Mouse (Mus musculus) heart, adult 9 months (tissue): Measurements from ENCODE around the gene Hsh2d.

ENCODE experiments used
- DNase-seq, 2 experiments: peaks; one replicate each; pipeline ENCODE4 v3.0.0; 2022; ENCODE audit warnings: low spot score in 2 of 2

Gene Hsh2d

GRCm38 (mm10) chr8:72189417-72190214 is at the start of gene Hsh2d:
Gene Hsh2d, plus strand, starts transcription at chr8:72189638.
- DNase-seq: no peak

- no peak for DNase-seq
Observed at GRCm38 (mm10) chr8:72143256-72143824, 46.1 kb upstream of the Hsh2d start.

GRCm38 (mm10) chr8:72144345-72144975 is 45.0 kb upstream of the Hsh2d start:
- no peak for DNase-seq

GRCm38 (mm10) chr8:72145511-72145910 is 43.9 kb upstream of the Hsh2d start:
- DNase-seq: no peak

- DNase-seq: no peak
Observed at GRCm38 (mm10) chr8:72146056-72146455, 43.4 kb upstream of the Hsh2d start.

- DNase-seq: no peak
Observed at GRCm38 (mm10) chr8:72146556-72146955, 42.9 kb upstream of the Hsh2d start.

GRCm38 (mm10) chr8:72147266-72147665 is 42.2 kb upstream of the Hsh2d start:
- DNase-seq: no peak

GRCm38 (mm10) chr8:72149056-72149455 is 40.4 kb upstream of the Hsh2d start:
- DNase-seq: no peak

GRCm38 (mm10) chr8:72151418-72152078 is 37.9 kb upstream of the Hsh2d start:
- no peak for DNase-seq

GRCm38 (mm10) chr8:72153382-72153781 is 36.1 kb upstream of the Hsh2d start:
- DNase-seq: no peak

- no peak for DNase-seq
Observed at GRCm38 (mm10) chr8:72158096-72158495, 31.3 kb upstream of the Hsh2d start.

GRCm38 (mm10) chr8:72158726-72159125 is 30.7 kb upstream of the Hsh2d start:
- no peak for DNase-seq

GRCm38 (mm10) chr8:72160007-72160406 is 29.4 kb upstream of the Hsh2d start:
- DNase-seq: no peak

GRCm38 (mm10) chr8:72160707-72161697 is 28.4 kb upstream of the Hsh2d start, which contains the start of gene Rab8a:
Gene Rab8a, plus strand, starts transcription at chr8:72161200.
- DNase-seq: peak; percentile 100

- DNase-seq: no peak
Observed at GRCm38 (mm10) chr8:72162821-72163220, 26.6 kb upstream of the Hsh2d start.

- peak in 1 of 2 experiments; percentile 39 for DNase-seq
Observed at GRCm38 (mm10) chr8:72169098-72169668, 20.3 kb upstream of the Hsh2d start.

- no peak for DNase-seq
Observed at GRCm38 (mm10) chr8:72169681-72170249, 19.7 kb upstream of the Hsh2d start.

- peak; percentile 46 to 70 for DNase-seq
Observed at GRCm38 (mm10) chr8:72177346-72177925, 12.0 kb upstream of the Hsh2d start.

GRCm38 (mm10) chr8:72183554-72184202 is 5.8 kb upstream of the Hsh2d start:
- DNase-seq: no peak
